Mouse (Mus musculus): ENCODE measurements at regions not wholly inside any gene's neighbourhood (a gene's known extent, or its start where the extent isn't known, plus 50 kb on each side); places are given as distances from the start of the nearest gene placed in this dataset. TPM values are rescaled to one million over a fixed set of nuclear protein-coding genes. Genes with fewer than 3 reads are reported as not detected.

DNA sequence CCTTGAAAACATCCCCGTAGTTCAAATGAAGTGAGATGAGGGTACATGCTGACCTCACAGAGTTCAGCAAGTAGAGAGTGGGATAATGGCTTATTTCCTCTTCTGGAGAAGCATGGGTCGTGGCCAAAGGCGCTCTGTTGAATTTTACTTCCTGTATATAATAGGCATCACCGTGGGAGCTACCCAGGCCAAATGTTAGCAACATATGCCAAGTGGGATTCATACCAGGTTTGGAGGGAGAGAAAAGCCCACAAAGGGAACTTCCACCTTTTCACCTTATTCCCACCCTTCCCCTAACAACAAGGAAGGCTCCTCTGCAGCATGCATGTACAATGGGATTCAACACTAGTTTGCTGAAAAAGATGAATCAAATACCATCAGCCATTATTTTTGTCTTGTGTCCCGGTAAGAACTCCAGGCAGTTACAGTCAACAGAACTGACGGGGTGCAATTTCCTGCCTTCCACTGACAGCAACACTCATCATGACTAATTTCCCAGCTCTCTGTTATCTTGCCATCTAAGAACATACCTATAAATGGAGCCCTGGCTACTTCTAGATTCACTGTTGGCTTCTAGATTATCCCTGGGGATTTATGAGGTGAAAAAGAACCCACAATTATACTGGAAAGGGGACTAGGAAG, 59.4 kb upstream of the Tll1 start:
- Histone ChIP-seq H3K4me1 (no peaks in the 10 kb centered on the region), H3K9ac (no peak overlapping the region), H3K36me3 (no peaks in the 10 kb centered on the region), H3K4me2 (replicated peaks) (no peak overlapping the region), H3K27ac (replicated peaks) (no peak overlapping the region), H3K4me3 (replicated peaks) (no peak overlapping the region), H3K9me3 (replicated peaks) (no peaks in the 10 kb centered on the region), H3K27me3 (no peaks in the 10 kb centered on the region)
- no peak for ATAC-seq (ENCODE audit: insufficient number of reproducible peaks, low FRiP score, low TSS enrichment, low read depth)
- WGBS: 56% methylated on average over 6 of the region's 6 CpGs

MicroRNAs in the stretch of these regions (microRNA counts, 519-probe panel; counts per million panel counts)
- microRNA mmu-miR-710: 1,926 counts per million, percentile 34 among the panel's probes with 10 or more counts

Small RNA genes in the stretch of these regions (microRNA-seq; reads per million reads assigned to microRNA genes)
- not detected for gene Mir710 (ENCODE audit: borderline number of aligned reads)

Data from embryonic facial prominence, embryonic 15.5 days (tissue).